Mouse (Mus musculus) neural tube, embryonic 12.5 days (tissue): ENCODE measurements around the gene Olfr600. TPM values are rescaled to one million over a fixed set of nuclear protein-coding genes. Genes with fewer than 3 reads are reported as not detected.
"Not testable (repeated sequence)": the region's sequence is repeated elsewhere in the genome, so short reads cannot be mapped to it uniquely, and the experiment has no call there.

Experiments
- ATAC-seq: fragments of 200-750 bp; cut with Nextera tagmentation; 2 replicates; pipeline ENCODE4 v1.8.0; 2017; ENCODE audit warnings: low read depth, mild to moderate bottlenecking, moderate TSS enrichment, moderate library complexity; ENCODE audit not compliant: low FRiP score
- H3K27ac ChIP-seq: fragments of 300-500 bp; sonication (generic); 2 replicates; pipeline ENCODE4 v1.5.1; 2016
- H3K27me3 ChIP-seq: fragments of 300-500 bp; sonication (generic); replicated peaks from 2 replicates; pipeline ENCODE4 v1.6.1; 2016; ENCODE audit warnings: mild to moderate bottlenecking
- H3K36me3 ChIP-seq: fragments of 300-500 bp; sonication (generic); 2 replicates; pipeline ENCODE4 v1.6.1; 2016; ENCODE audit warnings: mild to moderate bottlenecking
- H3K4me1 ChIP-seq: fragments of 300-500 bp; sonication (generic); 2 replicates; pipeline ENCODE4 v1.6.1; 2016
- H3K4me2 ChIP-seq: fragments of 300-500 bp; sonication (generic); replicated peaks from 2 replicates; pipeline ENCODE4 v1.6.1; 2016; ENCODE audit warnings: mild to moderate bottlenecking
- H3K4me3 ChIP-seq: fragments of 300-500 bp; sonication (generic); 2 replicates; pipeline ENCODE4 v1.5.1; 2016
- H3K9ac ChIP-seq: fragments of 300-500 bp; sonication (generic); 2 replicates; pipeline ENCODE4 v1.6.1; 2016; ENCODE audit warnings: mild to moderate bottlenecking
- H3K9me3 ChIP-seq: fragments of 300-500 bp; sonication (generic); 2 replicates; pipeline ENCODE4 v1.6.1; 2016; ENCODE audit warnings: mild to moderate bottlenecking
- WGBS: fragments of 180-500 bp; shearing (Covaris S2); methylation state at CpG from one replicate; pipeline ENCODE4 v1.1.7; 2016; 5-methylcytosine and 5-hydroxymethylcytosine counted together
- polyA plus RNA-seq: library from polyadenylated mRNA; unstranded; fragments of >200 nt; fragmentation: Nextera tagmentation; extraction: Ambion mirVana; gene quantifications from 2 replicates; pipeline ENCODE4 v1.2.1, GENCODE M21; 2016

Gene Olfr600
- not detected in 2 replicates for polyA plus RNA-seq

- Histone ChIP-seq H3K4me2 (no peak within 1 kb of the TSS), H3K9ac (no peak within 1 kb of the TSS)
Measured at GRCm38 (mm10) chr7:103349569-103349968, at the start of gene Olfr600. Olfr600 (minus strand) TSS chr7:103349669.

GRCm38 (mm10) chr7:103398981-103399380, 49.5 kb upstream of the Olfr600 start:
- Histone ChIP-seq H3K27me3 (no peaks in the 10 kb centered on the region), H3K9ac (no peak overlapping the region), H3K9me3 (no peaks in the 10 kb centered on the region), H3K4me1 (no peaks in the 10 kb centered on the region), H3K36me3 (no peaks in the 10 kb centered on the region), H3K27ac (no peak overlapping the region), H3K4me2 (no peak overlapping the region), H3K4me3 (no peak overlapping the region)
- no peak for ATAC-seq
- WGBS = 7% methylated on average over 1 of the region's 1 CpGs

More at GRCm38 (mm10) chr7:103349569-103349968, at the start of gene Olfr600:
- Histone ChIP-seq H3K36me3 (no peaks in the 10 kb centered on the region), H3K4me3 (no peak within 1 kb of the TSS), H3K4me1 (no peaks in the 10 kb centered on the region), H3K27me3 (no peaks in the 10 kb centered on the region), H3K9me3 (no peaks in the 10 kb centered on the region), H3K27ac (no peak within 1 kb of the TSS)
- ATAC-seq = no peak

GRCm38 (mm10) chr7:103397758-103398157, 48.3 kb upstream of the Olfr600 start:
- Histone ChIP-seq H3K27ac (no peak overlapping the region), H3K36me3 (no peaks in the 10 kb centered on the region), H3K4me2 (no peak overlapping the region), H3K9me3 (no peaks in the 10 kb centered on the region), H3K4me3 (no peak overlapping the region), H3K27me3 (no peaks in the 10 kb centered on the region), H3K4me1 (no peaks in the 10 kb centered on the region), H3K9ac (no peak overlapping the region)
- ATAC-seq = no peak

- no peaks in the 10 kb centered on the region for H3K36me3 ChIP-seq
- H3K9me3 ChIP-seq = no peaks in the 10 kb centered on the region
- no peak for ATAC-seq
- H3K9ac ChIP-seq = no peak within 1 kb of the TSS
- no peaks in the 10 kb centered on the region for H3K4me1 ChIP-seq
- H3K27ac ChIP-seq = no peak within 1 kb of the TSS
- no peak within 1 kb of the TSS for H3K4me2 ChIP-seq
- H3K4me3 ChIP-seq = no peak within 1 kb of the TSS
- H3K27me3 ChIP-seq = no peaks in the 10 kb centered on the region
Measured at GRCm38 (mm10) chr7:103386077-103386476, 36.6 kb upstream of the Olfr600 start, which contains the start of gene Olfr603. Olfr603 (minus strand) TSS chr7:103386177.

GRCm38 (mm10) chr7:103362555-103362954, 13.1 kb upstream of the Olfr600 start, which contains the start of gene Olfr601:
Olfr601 (minus strand) TSS chr7:103362655.
- Histone ChIP-seq H3K4me3 (no peak within 1 kb of the TSS), H3K9ac (no peak within 1 kb of the TSS), H3K4me1 (no peaks in the 10 kb centered on the region), H3K36me3 (no peaks in the 10 kb centered on the region), H3K27me3 (no peaks in the 10 kb centered on the region), H3K4me2 (no peak within 1 kb of the TSS), H3K9me3 (no peaks in the 10 kb centered on the region), H3K27ac (no peak within 1 kb of the TSS)
- WGBS = 93% methylated on average over 1 of the region's 1 CpGs
- no peak for ATAC-seq

- H3K36me3 ChIP-seq = no peaks in the 10 kb centered on the region
- H3K4me3 ChIP-seq = no peak within 1 kb of the TSS
- H3K27ac ChIP-seq = no peak within 1 kb of the TSS
- no peak for ATAC-seq
- 92% methylated on average over 1 of the region's 1 CpGs for WGBS
- H3K27me3 ChIP-seq = no peaks in the 10 kb centered on the region
- H3K9ac ChIP-seq = no peak within 1 kb of the TSS
- no peak within 1 kb of the TSS for H3K4me2 ChIP-seq
- no peaks in the 10 kb centered on the region for H3K4me1 ChIP-seq
- H3K9me3 ChIP-seq = no peaks in the 10 kb centered on the region
Measured at GRCm38 (mm10) chr7:103335617-103336016, 13.9 kb downstream of the Olfr600 start, which contains the start of gene Olfr599. Olfr599 (plus strand) TSS chr7:103335917.

- Histone ChIP-seq H3K27ac (no peak within 1 kb of the TSS), H3K9me3 (no peaks in the 10 kb centered on the region), H3K4me3 (no peak within 1 kb of the TSS), H3K36me3 (no peaks in the 10 kb centered on the region), H3K9ac (no peak within 1 kb of the TSS), H3K27me3 (no peaks in the 10 kb centered on the region), H3K4me1 (no peaks in the 10 kb centered on the region), H3K4me2 (no peak within 1 kb of the TSS)
- ATAC-seq = no peak
Measured at GRCm38 (mm10) chr7:103323268-103323667, 26.2 kb downstream of the Olfr600 start, which contains the start of gene Olfr598. Olfr598 (plus strand) TSS chr7:103323568.

GRCm38 (mm10) chr7:103316015-103316414, 33.5 kb downstream of the Olfr600 start, which contains the start of gene Olfr597:
Olfr597 (plus strand) TSS chr7:103316315.
- H3K27me3 ChIP-seq, H3K4me1 ChIP-seq, H3K36me3 ChIP-seq, H3K9me3 ChIP-seq, H3K4me3 ChIP-seq, ATAC-seq, H3K4me2 ChIP-seq, H3K27ac ChIP-seq, H3K9ac ChIP-seq: not testable (repeated sequence)
- 98% methylated on average over 2 of the region's 2 CpGs for WGBS

GRCm38 (mm10) chr7:103305348-103305747, 44.1 kb downstream of the Olfr600 start, which contains the start of gene Olfr596:
Olfr596 (plus strand) TSS chr7:103305648.
- H3K27ac ChIP-seq, H3K4me3 ChIP-seq, H3K4me1 ChIP-seq, H3K9ac ChIP-seq, H3K36me3 ChIP-seq, H3K4me2 ChIP-seq, H3K9me3 ChIP-seq, H3K27me3 ChIP-seq, ATAC-seq: not testable (repeated sequence)
- 84% methylated on average over 2 of the region's 2 CpGs for WGBS

Other genes with a start within 250 kb of the Olfr600 start
- not detected in 2 replicates for gene Olfr586, start 224.0 kb downstream of the Olfr600 start, polyA plus RNA-seq
- not detected in 2 replicates for gene Olfr588-ps1, start 208.8 kb downstream of the Olfr600 start, polyA plus RNA-seq
- not detected in 2 replicates for gene Olfr589, start 193.3 kb downstream of the Olfr600 start, polyA plus RNA-seq
- not detected in 2 replicates for gene Olfr591, start 171.3 kb downstream of the Olfr600 start, polyA plus RNA-seq
- not detected in 2 replicates for gene Olfr592, start 164.9 kb downstream of the Olfr600 start, polyA plus RNA-seq
- gene Olfr593, start 137.8 kb downstream of the Olfr600 start, polyA plus RNA-seq = not detected in 2 replicates
- gene Olfr594, start 132.7 kb downstream of the Olfr600 start, polyA plus RNA-seq = not detected in 2 replicates
- not detected in 2 replicates for gene Usp17ld, start 97.2 kb downstream of the Olfr600 start, polyA plus RNA-seq
- not detected in 2 replicates for gene Olfr596, start 44.0 kb downstream of the Olfr600 start, polyA plus RNA-seq
- gene Olfr597, start 33.4 kb downstream of the Olfr600 start, polyA plus RNA-seq = not detected in 2 replicates
- not detected in 2 replicates for gene Olfr598, start 26.1 kb downstream of the Olfr600 start, polyA plus RNA-seq
- not detected in 2 replicates for gene Olfr599, start 13.8 kb downstream of the Olfr600 start, polyA plus RNA-seq
- gene Olfr601, start 13.0 kb upstream of the Olfr600 start, polyA plus RNA-seq = not detected in 2 replicates
- gene Olfr603, start 36.5 kb upstream of the Olfr600 start, polyA plus RNA-seq = not detected in 2 replicates
- gene Usp17lc, start 65.4 kb upstream of the Olfr600 start, polyA plus RNA-seq = not detected in 2 replicates
- gene Olfr605, start 95.8 kb upstream of the Olfr600 start, polyA plus RNA-seq = not detected in 2 replicates
- gene Olfr606, start 99.4 kb upstream of the Olfr600 start, polyA plus RNA-seq = not detected in 2 replicates
- not detected in 2 replicates for gene Olfr607, start 114.5 kb upstream of the Olfr600 start, polyA plus RNA-seq
- gene Olfr608, start 120.2 kb upstream of the Olfr600 start, polyA plus RNA-seq = not detected in 2 replicates
- gene Olfr609, start 148.4 kb upstream of the Olfr600 start, polyA plus RNA-seq = not detected in 2 replicates
- not detected in 2 replicates for gene Olfr610, start 162.5 kb upstream of the Olfr600 start, polyA plus RNA-seq
- not detected in 2 replicates for gene Olfr611, start 171.2 kb upstream of the Olfr600 start, polyA plus RNA-seq
- not detected in 2 replicates for gene Olfr612, start 193.0 kb upstream of the Olfr600 start, polyA plus RNA-seq
- gene Olfr613, start 198.4 kb upstream of the Olfr600 start, polyA plus RNA-seq = not detected in 2 replicates
- gene Olfr615, start 206.4 kb upstream of the Olfr600 start, polyA plus RNA-seq = not detected in 2 replicates
- gene Olfr616, start 219.5 kb upstream of the Olfr600 start, polyA plus RNA-seq = not detected in 2 replicates
- not detected in 2 replicates for gene Olfr617, start 223.4 kb upstream of the Olfr600 start, polyA plus RNA-seq
- not detected in 2 replicates for gene Olfr618, start 240.4 kb upstream of the Olfr600 start, polyA plus RNA-seq